Mouse (Mus musculus) gastrocnemius, postnatal 14 days (tissue): Measurements from ENCODE around the gene Csk. TPM values are rescaled to one million over a fixed set of nuclear protein-coding genes. Genes with fewer than 3 reads are reported as not detected.
A peak's percentile ranks its signal among the peaks of the same experiment; 100 is the strongest.

Source experiments
- DNase-seq: peaks from one replicate; pipeline ENCODE4 v3.0.0; 2021; ENCODE audit warnings: mixed read lengths
- intact Hi-C: fragments of 180-260 bp; cut with DNase I; formaldehyde crosslinking; loops from one replicate; pipeline ENCODE4 v1.15.1; 2025; ENCODE audit warnings: low total_unique reads
- total RNA-seq, 2 experiments: library from RNA; stranded (reverse); gene quantifications; 2 replicates each; pipeline ENCODE4 v1.2.3; 2021

Csk gene
- total RNA-seq, 2 experiments from 2014 or later: 14.5 to 19.3 TPM

DNA sequence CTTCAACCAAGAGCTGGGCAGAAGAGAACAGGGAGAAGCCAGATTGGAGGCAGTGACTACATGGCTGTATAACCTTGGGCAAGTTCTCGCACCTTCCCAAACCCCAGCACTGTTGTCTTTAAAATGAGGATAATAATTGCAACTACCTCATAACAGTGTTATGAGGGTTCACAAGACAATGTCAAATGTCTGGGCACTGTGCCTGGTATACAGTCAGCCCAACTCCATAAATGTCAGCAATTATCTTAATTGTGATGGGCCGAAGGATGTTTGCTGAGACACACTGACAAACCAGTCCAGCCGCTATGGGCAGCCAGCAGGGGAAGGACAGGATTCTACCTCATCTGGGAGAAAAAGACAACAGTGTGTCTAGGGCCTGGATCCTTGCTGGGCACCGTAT lies 38.6 kb downstream of the Csk start:
- intact Hi-C loops: loop anchor here (5.0 kb wide), 1 partner anchor 38 kb away; the partner anchor contains the start of gene Csk
- DNase-seq: no peak

DNA sequence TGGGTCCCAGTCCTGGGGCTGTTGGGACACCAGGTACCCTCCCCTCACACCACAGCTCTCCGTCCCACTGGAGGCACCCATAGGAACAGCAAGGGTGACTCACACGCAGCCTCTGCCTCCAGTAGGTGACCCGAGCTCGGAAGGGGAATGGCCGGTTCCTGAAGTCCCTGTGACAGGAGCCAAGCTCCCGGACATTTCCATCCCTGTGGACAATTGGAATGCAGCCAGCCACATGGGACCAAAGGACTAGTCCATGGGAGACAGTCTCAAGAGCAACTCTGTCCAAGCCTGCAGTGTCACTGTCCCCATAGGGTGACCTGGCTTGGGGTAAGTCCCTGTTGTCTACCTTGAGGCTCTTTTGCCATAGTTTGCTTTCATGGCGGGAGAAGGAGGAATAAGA lies 39.5 kb downstream of the Csk start:
- intact Hi-C loops: no loop called here
- DNase-seq: no peak

DNA sequence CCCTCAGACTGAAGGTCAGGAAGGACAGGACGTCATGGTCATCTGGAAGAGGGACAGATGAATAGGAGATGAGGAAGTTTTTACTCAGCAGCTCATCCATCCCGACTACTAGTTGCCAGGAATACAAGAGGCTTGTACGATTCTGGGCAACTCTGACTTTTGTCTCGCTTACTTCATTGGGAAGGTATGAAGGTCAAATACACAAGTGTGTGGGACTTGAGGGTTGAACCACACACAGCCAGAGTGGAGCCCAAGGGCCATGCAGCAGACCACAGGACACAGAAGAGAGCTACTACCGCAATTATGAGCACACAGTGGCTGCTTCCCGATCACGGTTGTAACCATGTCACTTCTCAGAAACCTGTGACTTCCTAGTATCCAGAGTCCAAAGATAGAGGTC lies 40.8 kb downstream of the Csk start:
- DNase-seq: no peak
- intact Hi-C loops: no loop called here

DNA sequence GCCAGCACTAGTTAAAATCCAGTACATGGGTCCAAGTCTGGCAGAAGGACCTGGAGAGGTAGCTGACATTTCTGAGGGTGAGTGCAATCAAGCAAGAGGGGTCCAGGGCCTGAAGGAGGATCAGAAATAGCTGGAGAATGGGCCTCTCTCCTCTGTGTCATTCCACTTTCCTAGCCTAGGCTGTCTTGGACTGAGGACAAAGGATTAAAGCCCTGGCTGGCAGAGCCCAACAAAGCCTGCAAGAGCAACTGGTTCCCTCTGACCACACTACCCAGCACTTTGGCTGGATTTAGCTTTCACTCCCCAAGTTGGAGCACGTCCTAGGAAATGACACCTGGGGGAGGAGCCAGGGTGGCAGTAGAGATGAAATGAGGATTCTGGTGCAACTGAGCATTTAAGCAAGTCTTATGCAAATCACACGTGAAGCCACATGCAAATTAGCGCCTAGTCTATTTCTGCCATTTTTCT lies 43.0 kb downstream of the Csk start:
- intact Hi-C loops: no loop called here
- no peak for DNase-seq

DNA sequence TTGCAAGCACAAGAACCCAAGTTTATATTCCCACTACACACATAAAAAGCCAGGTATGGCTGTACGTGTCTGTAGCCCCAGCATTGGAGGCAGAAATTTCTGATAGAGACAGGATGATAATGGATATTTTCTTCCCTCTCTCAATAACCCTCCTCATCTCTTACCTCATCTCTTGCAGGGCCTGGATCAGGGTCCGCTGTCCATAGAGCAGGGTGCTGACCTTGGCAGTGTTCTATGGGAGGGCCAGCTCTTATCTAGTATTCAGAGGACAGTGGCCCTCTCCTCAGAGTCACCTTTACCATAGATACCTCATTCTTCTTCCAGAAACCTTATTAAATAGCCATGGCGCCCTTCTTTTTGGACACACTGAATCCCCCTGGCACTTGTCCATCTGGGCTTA lies 43.6 kb downstream of the Csk start:
- DNase-seq: no peak
- intact Hi-C loops: no loop called here

DNA sequence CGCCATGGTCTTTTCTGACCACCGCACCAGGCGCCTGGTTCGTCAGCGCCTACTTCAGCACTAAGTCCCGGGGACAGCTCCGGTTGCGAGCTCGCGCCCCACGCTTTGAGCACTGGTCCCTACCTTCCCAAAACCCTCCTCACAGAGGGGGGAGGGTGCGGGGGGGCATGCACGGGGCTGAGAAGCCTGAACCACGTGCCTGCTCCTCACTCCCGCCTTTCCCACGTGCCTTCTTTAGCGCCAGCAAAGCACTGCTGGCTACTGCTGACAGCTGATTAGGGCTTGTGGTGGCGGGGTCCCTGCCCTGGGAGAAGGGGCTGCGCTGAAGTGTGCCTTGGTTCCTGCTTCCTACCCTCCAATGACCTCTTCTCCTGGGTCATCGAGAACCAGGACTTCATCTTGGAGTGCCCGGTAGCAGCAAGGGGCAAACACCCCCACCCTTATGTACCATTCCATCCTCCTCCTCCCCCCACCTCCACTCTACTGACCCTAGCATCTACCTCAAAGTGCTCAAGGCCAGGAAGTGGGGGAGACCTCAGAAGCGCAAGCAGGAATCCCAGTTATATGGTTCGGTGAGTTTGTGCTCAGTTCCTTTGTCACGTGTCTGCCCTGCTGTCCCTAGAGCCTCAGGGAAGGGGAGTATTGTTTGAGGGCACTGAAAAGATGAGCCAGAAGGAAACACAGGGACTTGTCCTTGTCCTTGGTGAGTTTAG lies 47.1 kb downstream of the Csk start, which contains the start of gene Cplx3:
TSS of gene Cplx3 (minus strand) at position 143 of the 713 bp plus-strand sequence.
- DNase-seq: peak; percentile 62
- intact Hi-C loops: no loop called here

DNA sequence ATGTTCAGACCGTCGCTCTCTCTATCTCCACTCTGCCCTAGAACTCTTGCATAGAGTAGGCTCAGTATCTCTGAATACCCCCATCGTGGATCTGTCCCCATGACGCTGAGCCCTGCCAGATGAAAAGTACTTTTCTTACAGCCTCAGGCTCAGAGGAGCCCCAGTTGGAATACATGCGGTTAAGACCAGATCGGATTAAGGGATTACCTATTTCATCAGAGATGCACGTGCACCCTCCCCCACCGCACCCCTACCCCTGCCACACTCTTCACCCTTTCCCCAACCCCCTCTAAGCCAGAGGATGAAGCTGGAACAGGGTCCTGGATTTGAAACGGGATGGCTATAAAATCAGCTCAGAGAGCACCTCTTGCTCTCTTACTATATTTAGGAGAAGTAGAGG lies 47.9 kb downstream of the Csk start:
- DNase-seq: no peak
- intact Hi-C loops: no loop called here

DNA sequence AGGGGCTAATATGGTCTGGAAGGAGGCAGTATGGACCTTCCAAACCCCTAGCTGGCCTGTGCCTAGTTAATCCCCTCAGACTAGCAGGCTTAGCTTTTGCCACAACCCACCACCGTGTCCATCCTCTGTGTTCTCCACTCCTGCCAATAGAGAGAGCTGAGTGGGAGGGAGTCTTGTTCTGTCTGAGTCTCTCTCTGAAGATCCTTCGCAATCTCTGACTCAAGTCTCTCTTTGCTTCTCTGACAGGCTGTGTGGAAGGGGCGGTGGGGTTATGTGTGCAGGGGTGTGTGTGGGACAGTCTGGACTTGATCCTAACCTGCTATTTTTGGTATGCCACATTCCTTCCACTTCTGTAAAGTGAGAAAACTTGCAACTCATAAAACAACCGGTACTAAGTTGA lies 48.6 kb downstream of the Csk start:
- intact Hi-C loops: no loop called here
- DNase-seq: no peak

DNA sequence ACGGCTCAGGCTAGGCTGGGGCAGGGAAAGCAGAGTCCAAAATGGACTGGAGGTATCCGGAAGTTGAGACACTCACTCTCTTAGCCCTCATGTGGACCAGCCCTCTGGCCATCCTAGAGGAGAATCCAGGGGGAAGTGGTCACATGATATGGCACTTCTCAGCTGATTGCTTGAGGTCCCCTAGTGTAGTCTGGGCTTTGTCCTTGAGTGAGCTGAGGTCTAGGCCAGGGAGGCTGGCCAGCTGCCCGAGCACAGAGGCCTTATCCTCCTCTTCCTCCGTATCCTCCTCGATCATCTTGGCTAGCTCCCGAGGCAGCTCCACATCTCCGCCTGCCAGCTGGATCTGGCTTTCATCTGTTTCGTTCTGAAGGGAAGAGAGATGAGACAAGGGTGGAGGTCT lies 51.3 kb downstream of the Csk start:
- intact Hi-C loops: no loop called here
- no peak for DNase-seq

DNA sequence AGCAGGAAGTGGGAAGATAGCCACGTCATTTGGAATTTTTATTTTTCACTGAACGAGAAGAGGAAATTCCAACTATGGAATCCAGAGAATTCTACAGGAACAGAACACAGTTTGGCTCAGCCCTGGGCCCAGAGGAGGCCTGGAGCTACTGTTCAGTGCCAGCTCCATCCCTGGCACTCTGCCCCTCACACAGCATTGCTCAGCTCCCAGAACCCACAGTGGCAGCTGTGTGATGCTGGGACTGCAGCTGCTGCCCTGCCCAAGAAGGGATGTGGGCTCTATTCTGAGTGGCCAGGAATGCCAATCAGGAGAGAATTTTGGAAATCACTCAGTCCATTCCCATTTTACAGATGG lies 52.1 kb downstream of the Csk start:
- peak; percentile 74 for DNase-seq
- intact Hi-C loops: no loop called here

DNA sequence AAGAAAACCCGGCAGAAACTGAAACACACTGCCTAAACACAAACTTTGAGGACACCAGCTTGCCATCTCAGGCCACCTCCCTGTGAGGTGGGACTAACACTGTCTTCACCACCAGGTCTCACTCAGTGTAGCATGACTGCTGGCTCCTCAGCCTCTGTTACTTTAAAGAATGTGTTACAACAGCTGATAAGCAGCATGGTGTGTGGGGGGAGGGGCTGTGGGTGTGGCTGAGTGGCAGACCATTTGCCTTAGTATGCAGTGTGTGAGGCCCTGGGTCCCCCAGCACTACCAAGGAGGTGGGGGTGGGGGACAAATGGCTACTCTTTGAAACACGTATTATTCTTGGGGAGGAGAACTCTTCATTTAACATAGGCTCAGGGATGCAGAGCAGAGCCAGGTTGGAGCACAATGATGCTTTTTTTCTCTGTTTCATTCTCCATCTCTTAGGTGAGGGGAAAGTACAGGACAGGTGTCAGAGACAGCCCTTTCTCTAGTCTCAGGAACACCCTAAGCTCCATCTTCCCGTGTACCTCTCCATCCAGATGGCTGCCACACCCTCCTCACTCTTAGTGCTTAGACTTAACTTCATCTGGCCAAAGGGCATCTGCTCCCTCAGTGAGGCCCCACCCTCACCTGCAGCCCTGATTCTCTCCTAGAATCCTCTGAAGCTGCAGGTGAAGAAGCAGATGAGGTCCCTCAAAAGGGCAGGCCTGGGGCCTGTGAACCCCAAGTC lies 52.6 kb downstream of the Csk start:
- no peak for DNase-seq
- intact Hi-C loops: no loop called here

DNA sequence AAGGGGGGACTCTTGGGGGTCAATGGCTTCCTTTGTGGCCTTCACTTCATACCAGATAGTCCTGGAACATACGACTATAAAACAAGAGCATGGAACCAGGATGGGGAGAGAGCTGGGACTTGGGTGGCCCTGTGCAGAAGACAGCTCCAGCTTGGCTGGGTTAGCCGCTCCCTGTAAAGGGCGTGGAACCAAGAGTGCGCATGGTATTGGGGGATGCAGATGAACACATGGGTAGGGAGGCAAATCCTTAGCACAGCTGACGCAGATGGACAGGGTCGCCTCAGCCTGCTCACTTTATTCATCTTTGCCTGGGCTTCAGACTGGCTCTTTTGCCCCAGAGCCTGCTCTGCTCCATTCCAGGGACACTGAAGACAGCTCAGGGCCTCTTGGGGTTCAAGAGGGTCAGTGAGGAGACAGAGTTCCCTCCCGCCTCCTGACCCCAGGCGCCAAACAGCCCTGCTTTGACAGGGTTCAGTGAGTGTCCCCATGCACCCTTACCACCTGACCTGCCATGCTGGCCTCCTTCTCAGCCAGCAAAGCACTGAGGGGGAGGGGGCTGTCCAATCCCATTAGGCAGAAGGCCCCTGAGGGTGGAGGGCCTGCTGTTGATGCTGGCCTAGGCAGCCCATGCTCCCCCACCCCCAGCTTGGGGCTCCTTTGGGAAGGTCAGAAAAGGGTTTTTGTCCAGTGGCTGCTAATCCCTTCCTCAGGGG lies 54.4 kb downstream of the Csk start:
- no peak for DNase-seq
- intact Hi-C loops: no loop called here

DNA sequence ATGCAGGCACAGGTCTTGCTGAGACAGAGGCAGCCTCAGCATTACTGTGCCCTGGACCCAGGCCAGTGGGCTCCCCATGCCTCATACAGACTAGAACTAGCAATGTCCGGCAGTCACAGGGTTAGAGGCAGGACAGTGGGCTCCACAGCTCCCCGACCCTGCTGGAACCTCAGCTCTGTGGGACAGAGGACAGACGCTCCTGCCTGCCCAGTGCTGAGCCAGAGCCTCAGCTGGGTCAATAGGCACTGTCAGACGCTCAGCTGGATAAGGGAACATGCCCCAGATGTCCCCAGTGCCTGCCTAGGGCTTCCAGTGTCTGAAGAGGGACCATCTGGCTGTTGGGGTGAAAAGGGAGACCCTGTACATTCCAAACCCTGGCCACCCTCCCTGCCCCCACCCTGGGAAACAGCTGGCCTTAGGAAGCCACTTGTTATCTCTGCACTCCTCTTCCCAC lies 55.5 kb downstream of the Csk start:
- intact Hi-C loops: no loop called here
- no peak for DNase-seq

GRCm38 (mm10) chr9:57597265-57597664 lies 56.2 kb downstream of the Csk start:
- intact Hi-C loops: no loop called here
- DNase-seq: no peak

DNA sequence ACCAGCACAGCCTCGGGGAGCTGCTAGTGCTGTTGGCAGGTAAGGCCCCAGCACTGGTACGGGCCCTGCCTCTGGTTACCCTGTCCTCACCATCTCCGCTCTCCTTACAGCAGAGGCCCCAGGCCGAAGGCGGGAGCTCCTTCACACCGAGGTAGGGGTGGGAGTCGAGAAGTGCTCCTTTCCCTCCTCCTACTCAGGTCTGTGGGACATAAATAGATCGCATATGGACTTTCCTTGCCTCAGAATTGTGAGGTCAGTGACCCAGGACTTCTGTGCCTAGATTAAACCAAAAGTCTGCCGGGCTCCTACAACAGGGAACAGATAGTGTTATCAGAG lies 59.3 kb downstream of the Csk start:
- intact Hi-C loops: loop anchor here (5.0 kb wide), 1 partner anchor 48 kb away; no protein-coding TSS in a partner anchor
- DNase-seq: no peak

DNA sequence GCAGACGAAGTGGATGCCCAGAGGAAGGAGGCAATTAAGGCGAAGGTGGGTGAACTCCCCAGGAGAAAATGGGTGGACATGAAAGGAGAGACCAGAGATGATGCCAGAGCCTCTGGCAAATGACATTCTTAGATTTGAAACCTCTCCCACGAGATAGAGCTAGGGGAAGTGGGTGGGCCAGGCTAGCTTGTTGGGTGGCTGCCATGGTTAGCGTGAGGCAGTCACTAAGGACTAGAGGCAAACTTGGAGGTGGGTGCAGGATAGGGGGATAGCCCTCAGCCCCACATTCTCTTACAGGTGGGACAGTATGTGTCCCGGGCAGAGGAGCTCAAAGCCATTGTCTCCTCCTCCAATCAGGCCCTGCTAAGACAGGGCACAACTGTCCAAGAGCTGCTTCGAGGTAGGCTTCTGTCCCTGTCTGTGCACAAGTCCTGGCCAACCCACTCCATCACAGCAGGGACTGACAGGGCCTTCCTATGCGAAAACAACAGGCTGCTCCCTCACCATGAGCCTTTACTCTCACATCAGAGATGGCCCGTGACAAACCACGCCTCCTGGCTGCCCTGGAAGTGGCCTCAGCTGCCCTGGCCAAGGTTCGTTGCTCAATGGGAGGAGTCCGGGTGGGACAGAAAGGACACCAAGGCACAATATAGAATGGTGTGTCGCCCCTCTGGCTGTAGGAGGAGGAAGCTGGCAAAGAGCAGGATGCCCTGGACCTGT lies 59.8 kb downstream of the Csk start:
- DNase-seq: no peak
- intact Hi-C loops: loop anchor here (5.0 kb wide), 1 partner anchor 49 kb away; no protein-coding TSS in a partner anchor

DNA sequence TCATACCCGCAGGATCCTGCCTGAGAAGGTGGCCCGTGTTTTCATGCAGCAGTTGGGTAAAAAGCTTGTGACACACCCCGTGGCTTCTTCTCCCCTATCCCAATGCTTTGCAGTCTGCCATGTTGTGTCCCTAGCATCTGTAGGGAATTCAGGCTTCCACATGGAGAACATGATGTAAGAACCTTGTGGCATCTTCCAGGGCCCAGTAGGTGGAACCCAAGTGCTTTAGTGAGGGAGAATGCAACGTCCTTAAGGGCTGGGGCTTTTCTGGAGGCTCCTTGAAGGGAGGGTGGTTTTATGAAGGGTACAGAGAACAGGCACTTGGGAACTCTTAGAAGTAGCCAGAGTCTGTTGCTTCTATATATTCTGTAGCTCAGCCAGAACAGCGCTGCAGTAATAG lies 62.7 kb downstream of the Csk start:
- no peak for DNase-seq
- intact Hi-C loops: loop anchor here (5.0 kb wide), 1 partner anchor 52 kb away; no protein-coding TSS in a partner anchor

GRCm38 (mm10) chr9:57589224-57590126 lies 64.0 kb downstream of the Csk start, which contains the start of gene Ulk3:
TSS of gene Ulk3 (plus strand) at chr9:57589452.
- peak; percentile 84 for DNase-seq
- intact Hi-C loops: loop anchor here (5.0 kb wide), 2 partner anchors 47 to 53 kb away; no protein-coding TSS in a partner anchor

DNA sequence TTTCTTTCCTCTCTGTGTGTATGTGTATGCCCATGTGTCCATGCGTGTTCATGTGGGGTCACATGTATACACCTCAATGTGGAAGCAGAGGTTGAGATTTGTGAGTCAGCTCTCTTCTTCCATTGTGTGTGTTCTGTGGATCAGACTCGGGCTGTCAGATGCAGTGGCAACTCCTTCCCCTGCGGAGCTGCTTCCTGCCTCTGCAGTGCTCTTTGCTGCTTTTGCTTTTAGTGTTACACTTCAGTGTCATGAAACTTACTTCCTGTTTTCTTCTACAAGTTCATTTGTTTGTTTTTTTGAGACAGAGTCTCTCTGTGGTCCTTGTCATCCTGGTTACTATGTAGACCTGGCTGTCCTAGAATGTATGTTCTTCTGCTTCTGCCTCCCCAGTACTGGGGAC lies 68.4 kb downstream of the Csk start:
- intact Hi-C loops: loop anchor here (5.0 kb wide), 1 partner anchor 43 kb away; no protein-coding TSS in a partner anchor
- DNase-seq: no peak
